Mouse (Mus musculus) stomach, postnatal 0 days (tissue): Measurements from ENCODE around the gene Nolc1. TPM values are rescaled to one million over a fixed set of nuclear protein-coding genes. Genes with fewer than 3 reads are reported as not detected.
A peak's percentile ranks its signal among the peaks of the same experiment; 100 is the strongest.

ENCODE experiments used
- ATAC-seq: fragments of 200-750 bp; cut with Nextera tagmentation; 2 replicates; pipeline ENCODE4 v1.8.0; 2017; ENCODE audit not compliant: low FRiP score, low TSS enrichment
- DNase-seq: peaks from one replicate; pipeline ENCODE4 v3.0.0-alpha.2; 2016; ENCODE audit warnings: low spot score
- H3K27ac ChIP-seq: fragments of 300-500 bp; sonication (generic); replicated peaks from 2 replicates; pipeline ENCODE4 v1.5.1; 2014; ENCODE audit warnings: mild to moderate bottlenecking, control low read depth
- H3K27me3 ChIP-seq: fragments of 300-500 bp; sonication (generic); 2 replicates; pipeline ENCODE4 v1.6.1; 2014; ENCODE audit warnings: low read length; ENCODE audit not compliant: control insufficient read depth, insufficient read depth
- H3K36me3 ChIP-seq: fragments of 300-500 bp; sonication (generic); 2 replicates; pipeline ENCODE4 v1.6.1; 2014; ENCODE audit warnings: low read length, mixed read lengths; ENCODE audit not compliant: control insufficient read depth, insufficient read depth
- H3K4me1 ChIP-seq: fragments of 300-500 bp; sonication (generic); replicated peaks from 2 replicates; pipeline ENCODE4 v1.6.1; 2014; ENCODE audit warnings: antibody characterized with exemption; ENCODE audit not compliant: control insufficient read depth, insufficient read depth
- H3K4me2 ChIP-seq: fragments of 300-500 bp; sonication (generic); replicated peaks from 2 replicates; pipeline ENCODE4 v1.6.1; 2014; ENCODE audit warnings: low read depth, mild to moderate bottlenecking, control low read depth, moderate library complexity
- H3K4me3 ChIP-seq: fragments of 300-500 bp; sonication (generic); 2 replicates; pipeline ENCODE4 v1.5.1; 2014; ENCODE audit warnings: low read depth, low read length, control low read depth
- H3K9ac ChIP-seq: fragments of 300-500 bp; sonication (generic); 2 replicates; pipeline ENCODE4 v1.6.1; 2014; ENCODE audit warnings: mild to moderate bottlenecking, low read length, control low read depth, mixed read lengths
- H3K9me3 ChIP-seq: fragments of 300-500 bp; sonication (generic); 2 replicates; pipeline ENCODE4 v1.6.1; 2016; ENCODE audit warnings: low read length; ENCODE audit not compliant: control insufficient read depth
- CTCF ChIP-seq: IDR thresholded peaks from 2 replicates; pipeline ENCODE4 v1.5.1; 2016; ENCODE audit warnings: antibody characterized with exemption, low read depth, mild to moderate bottlenecking, moderate library complexity
- EP300 ChIP-seq: optimal IDR thresholded peaks from 2 replicates; pipeline ENCODE3; 2016; ENCODE audit warnings: antibody characterized with exemption
- WGBS: fragments of 180-500 bp; shearing (Covaris S2); extraction: QIAGEN DNeasy Blood & Tissue Kit; methylation state at CpG from one replicate; pipeline ENCODE4 v1.1.7; 2014; 5-methylcytosine and 5-hydroxymethylcytosine counted together
- polyA plus RNA-seq: library from polyadenylated mRNA; unstranded; fragments of >200 nt; fragmentation: Nextera tagmentation; extraction: Ambion mirVana; gene quantifications from 2 replicates; pipeline ENCODE4 v1.2.1, GENCODE M21; 2015

The Nolc1 gene
- polyA plus RNA-seq, 1 experiment from 2014 or later = 36.1 TPM

GRCm38 (mm10) chr19:46037243-46037924, 38.3 kb upstream of the Nolc1 start:
- no peak for DNase-seq
- H3K4me2 ChIP-seq = peak overlapping the region; percentile 93
- WGBS = 10% methylated on average over 6 of the region's 6 CpGs

GRCm38 (mm10) chr19:46037925-46038850, 37.5 kb upstream of the Nolc1 start:
- Histone ChIP-seq H3K4me3 (peak overlapping the region; percentile 64), H3K9ac (peak overlapping the region; percentile 82), H3K4me2 (peak overlapping the region; percentile 93), H3K9me3 (no peaks in the 10 kb centered on the region), H3K36me3 (peaks cover 23% of the 10 kb centered on the region), H3K27me3 (no peaks in the 10 kb centered on the region), H3K4me1 (peaks cover 28% of the 10 kb centered on the region), H3K27ac (peak overlapping the region; percentile 94)
- TF ChIP-seq EP300 (no peak), CTCF (no peak)
- no peak for DNase-seq
- 4% methylated on average over 13 of the region's 13 CpGs for WGBS
- no peak for ATAC-seq

More at GRCm38 (mm10) chr19:46037243-46037924, 38.3 kb upstream of the Nolc1 start:
- H3K36me3 ChIP-seq = peaks cover 27% of the 10 kb centered on the region
- H3K4me1 ChIP-seq = peaks cover 23% of the 10 kb centered on the region
- H3K9ac ChIP-seq = peak overlapping the region; percentile 82
- no peak for TF ChIP-seq CTCF
- no peak for TF ChIP-seq EP300
- H3K27ac ChIP-seq = peak overlapping the region; percentile 94
- no peaks in the 10 kb centered on the region for H3K27me3 ChIP-seq
- peak overlapping the region; percentile 64 for H3K4me3 ChIP-seq
- H3K9me3 ChIP-seq = no peaks in the 10 kb centered on the region
- ATAC-seq = no peak

GRCm38 (mm10) chr19:46038851-46039260, 36.8 kb upstream of the Nolc1 start:
- Histone ChIP-seq H3K36me3 (peaks cover 18% of the 10 kb centered on the region), H3K4me1 (peaks cover 28% of the 10 kb centered on the region), H3K9me3 (no peaks in the 10 kb centered on the region), H3K27me3 (no peaks in the 10 kb centered on the region), H3K4me3 (peak overlapping the region; percentile 64), H3K27ac (peak overlapping the region; percentile 94), H3K4me2 (peak overlapping the region; percentile 93), H3K9ac (peak overlapping the region; percentile 82)
- peak; percentile 52 for DNase-seq
- no peak for ATAC-seq
- no peak for TF ChIP-seq EP300
- TF ChIP-seq CTCF = no peak
- under 1% methylated on average over 13 of the region's 17 CpGs for WGBS

- peak; percentile 95 for DNase-seq
- Histone ChIP-seq H3K4me2 (peak overlapping the region; percentile 93), H3K36me3 (peaks cover 12% of the 10 kb centered on the region), H3K27ac (peak overlapping the region; percentile 94), H3K9ac (peak overlapping the region; percentile 82), H3K9me3 (no peaks in the 10 kb centered on the region), H3K4me3 (peak overlapping the region; percentile 64), H3K27me3 (no peaks in the 10 kb centered on the region), H3K4me1 (peaks cover 28% of the 10 kb centered on the region)
- 2% methylated on average over 18 of the region's 30 CpGs for WGBS
- TF ChIP-seq CTCF (no peak), EP300 (no peak)
- peak; percentile 85 for ATAC-seq
These were observed 36.2 kb upstream of the Nolc1 start for GRCm38 (mm10) chr19:46039478-46039877.

- Histone ChIP-seq H3K27me3 (no peaks in the 10 kb centered on the region), H3K4me2 (peak overlapping the region; percentile 93), H3K9me3 (no peaks in the 10 kb centered on the region), H3K36me3 (peaks cover 4% of the 10 kb centered on the region; the same call in 1 of the 2 replicates), H3K4me1 (peaks cover 28% of the 10 kb centered on the region), H3K9ac (peak overlapping the region; percentile 82), H3K4me3 (peak overlapping the region; percentile 64), H3K27ac (peak overlapping the region; percentile 94)
- ATAC-seq = no peak
- no peak for TF ChIP-seq CTCF
- TF ChIP-seq EP300 = no peak
- 29% methylated on average over 14 of the region's 14 CpGs for WGBS
- no peak for DNase-seq
These were observed 35.3 kb upstream of the Nolc1 start for GRCm38 (mm10) chr19:46040149-46040902.
